Mouse (Mus musculus) ovary, postnatal 10 days (tissue): ENCODE results near the gene Babam2.

Experiments
- DNase-seq: peaks from one replicate; pipeline ENCODE4 v3.0.0; 2022; ENCODE audit warnings: low spot score

Babam2 gene

GRCm38 (mm10) chr5:32132971-32133501, 435.6 kb downstream of the Babam2 start:
- DNase-seq: peak; percentile 72

- peak; percentile 63 for DNase-seq
Observed at GRCm38 (mm10) chr5:32133549-32134004, 436.1 kb downstream of the Babam2 start.

- DNase-seq: no peak
Observed at GRCm38 (mm10) chr5:32134051-32134732, 436.7 kb downstream of the Babam2 start.
